Mouse (Mus musculus) CD4-positive, CD25-positive, alpha-beta regulatory T cell, adult 2 months (primary cell): ENCODE data around the gene Pim1.
A peak's percentile ranks its signal among the peaks of the same experiment; 100 is the strongest.

Experiments used
- DNase-seq: peaks from one replicate; pipeline ENCODE4 v3.0.0-alpha.2; 2012; ENCODE audit warnings: low read depth, low spot score

The Pim1 gene

GRCm38 (mm10) chr17:29465405-29466010 is 25.0 kb upstream of the Pim1 start:
- no peak for DNase-seq

GRCm38 (mm10) chr17:29467030-29467429 is 23.5 kb upstream of the Pim1 start:
- no peak for DNase-seq

GRCm38 (mm10) chr17:29473466-29473865 is 17.1 kb upstream of the Pim1 start:
- DNase-seq, result no peak

- no peak for DNase-seq
Measured at GRCm38 (mm10) chr17:29474036-29474435, 16.5 kb upstream of the Pim1 start.

GRCm38 (mm10) chr17:29475142-29475541 is 15.4 kb upstream of the Pim1 start:
- DNase-seq, result no peak

- no peak for DNase-seq
Measured at GRCm38 (mm10) chr17:29476461-29476860, 14.1 kb upstream of the Pim1 start.

- peak; percentile 43 for DNase-seq
Measured at GRCm38 (mm10) chr17:29477357-29477756, 13.2 kb upstream of the Pim1 start.

GRCm38 (mm10) chr17:29478271-29478670 is 12.3 kb upstream of the Pim1 start:
- DNase-seq, result no peak

GRCm38 (mm10) chr17:29480256-29480655 is 10.3 kb upstream of the Pim1 start:
- DNase-seq, result no peak

- peak; percentile 38 for DNase-seq
Measured at GRCm38 (mm10) chr17:29482632-29483031, 7.9 kb upstream of the Pim1 start.

- no peak for DNase-seq
Measured at GRCm38 (mm10) chr17:29483282-29483681, 7.3 kb upstream of the Pim1 start.

- DNase-seq, result peak; percentile 33
Measured at GRCm38 (mm10) chr17:29484431-29484830, 6.1 kb upstream of the Pim1 start.

- DNase-seq, result no peak
Measured at GRCm38 (mm10) chr17:29485336-29486233, 5.0 kb upstream of the Pim1 start.

- no peak for DNase-seq
Measured at GRCm38 (mm10) chr17:29488257-29488977, 2.1 kb upstream of the Pim1 start.

- peak; percentile 82 for DNase-seq
Measured at GRCm38 (mm10) chr17:29488978-29489970, 1.3 kb upstream of the Pim1 start.

- peak; percentile 100 for DNase-seq
Measured at GRCm38 (mm10) chr17:29489971-29490712, 411 bp upstream of the Pim1 start.

GRCm38 (mm10) chr17:29491591-29492268 is 1.2 kb downstream of the Pim1 start:
- DNase-seq, result peak; percentile 65

GRCm38 (mm10) chr17:29492269-29493191 is 2.0 kb downstream of the Pim1 start:
- DNase-seq, result peak; percentile 94
